Mouse (Mus musculus): ENCODE measurements around the gene Fga.

Fga gene

GRCm38 (mm10) chr3:83025475-83026301 lies at the start of gene Fga:
TSS of gene Fga (plus strand) at chr3:83026076.
- ATAC-seq (ENCODE audit: insufficient number of reproducible peaks, low FRiP score, low TSS enrichment) = no peak

GRCm38 (mm10) chr3:82980818-82981217 lies 45.1 kb upstream of the Fga start:
- peak; percentile 84 for ATAC-seq (ENCODE audit: insufficient number of reproducible peaks, low FRiP score, low TSS enrichment)

GRCm38 (mm10) chr3:82981861-82982260 lies 44.0 kb upstream of the Fga start:
- peak; percentile 71 for ATAC-seq (ENCODE audit: insufficient number of reproducible peaks, low FRiP score, low TSS enrichment)

- ATAC-seq (ENCODE audit: insufficient number of reproducible peaks, low FRiP score, low TSS enrichment) = no peak
Observed at GRCm38 (mm10) chr3:82984840-82985239, 41.0 kb upstream of the Fga start.

GRCm38 (mm10) chr3:82991963-82992362 lies 33.9 kb upstream of the Fga start:
- no peak for ATAC-seq (ENCODE audit: insufficient number of reproducible peaks, low FRiP score, low TSS enrichment)

- ATAC-seq (ENCODE audit: insufficient number of reproducible peaks, low FRiP score, low TSS enrichment) = no peak
Observed at GRCm38 (mm10) chr3:82992956-82993355, 32.9 kb upstream of the Fga start.

GRCm38 (mm10) chr3:82995368-82995767 lies 30.5 kb upstream of the Fga start:
- peak; percentile 13; the same call in 1 of the 2 replicates for ATAC-seq (ENCODE audit: insufficient number of reproducible peaks, low FRiP score, low TSS enrichment)

GRCm38 (mm10) chr3:82996656-82997055 lies 29.2 kb upstream of the Fga start:
- ATAC-seq (ENCODE audit: insufficient number of reproducible peaks, low FRiP score, low TSS enrichment) = no peak

- ATAC-seq (ENCODE audit: insufficient number of reproducible peaks, low FRiP score, low TSS enrichment) = peak; percentile 64; the same call in 1 of the 2 replicates
Observed at GRCm38 (mm10) chr3:82998772-82999463, 27.0 kb upstream of the Fga start.

GRCm38 (mm10) chr3:82999995-83000394 lies 25.9 kb upstream of the Fga start:
- ATAC-seq (ENCODE audit: insufficient number of reproducible peaks, low FRiP score, low TSS enrichment) = no peak

GRCm38 (mm10) chr3:83002191-83002590 lies 23.7 kb upstream of the Fga start:
- ATAC-seq (ENCODE audit: insufficient number of reproducible peaks, low FRiP score, low TSS enrichment) = no peak

- ATAC-seq (ENCODE audit: insufficient number of reproducible peaks, low FRiP score, low TSS enrichment) = no peak
Observed at GRCm38 (mm10) chr3:83003068-83003467, 22.8 kb upstream of the Fga start.

- ATAC-seq (ENCODE audit: insufficient number of reproducible peaks, low FRiP score, low TSS enrichment) = no peak
Observed at GRCm38 (mm10) chr3:83004801-83005200, 21.1 kb upstream of the Fga start.

GRCm38 (mm10) chr3:83007557-83007956 lies 18.3 kb upstream of the Fga start, which contains the start of gene Fgg:
TSS of gene Fgg (plus strand) at chr3:83007724.
- no peak for ATAC-seq (ENCODE audit: insufficient number of reproducible peaks, low FRiP score, low TSS enrichment)

- no peak for ATAC-seq (ENCODE audit: insufficient number of reproducible peaks, low FRiP score, low TSS enrichment)
Observed at GRCm38 (mm10) chr3:83010291-83010690, 15.6 kb upstream of the Fga start.

GRCm38 (mm10) chr3:83011136-83011535 lies 14.7 kb upstream of the Fga start:
- no peak for ATAC-seq (ENCODE audit: insufficient number of reproducible peaks, low FRiP score, low TSS enrichment)

GRCm38 (mm10) chr3:83011565-83011964 lies 14.3 kb upstream of the Fga start:
- ATAC-seq (ENCODE audit: insufficient number of reproducible peaks, low FRiP score, low TSS enrichment) = no peak

- no peak for ATAC-seq (ENCODE audit: insufficient number of reproducible peaks, low FRiP score, low TSS enrichment)
Observed at GRCm38 (mm10) chr3:83012636-83013035, 13.2 kb upstream of the Fga start.

- ATAC-seq (ENCODE audit: insufficient number of reproducible peaks, low FRiP score, low TSS enrichment) = no peak
Observed at GRCm38 (mm10) chr3:83013951-83014350, 11.9 kb upstream of the Fga start.

GRCm38 (mm10) chr3:83016236-83016635 lies 9.6 kb upstream of the Fga start:
- ATAC-seq (ENCODE audit: insufficient number of reproducible peaks, low FRiP score, low TSS enrichment) = no peak

- ATAC-seq (ENCODE audit: insufficient number of reproducible peaks, low FRiP score, low TSS enrichment) = no peak
Observed at GRCm38 (mm10) chr3:83020387-83020786, 5.5 kb upstream of the Fga start.

- no peak for ATAC-seq (ENCODE audit: insufficient number of reproducible peaks, low FRiP score, low TSS enrichment)
Observed at GRCm38 (mm10) chr3:83021176-83021575, 4.7 kb upstream of the Fga start.

Data from cerebellum, adult (tissue).